Mouse (Mus musculus) hindbrain, embryonic 13.5 days (tissue): ENCODE measurements around the gene Gm28308. TPM values are rescaled to one million over a fixed set of nuclear protein-coding genes. Genes with fewer than 3 reads are reported as not detected.

Source experiments
- ATAC-seq: fragments of 200-750 bp; cut with Nextera tagmentation; 2 replicates; pipeline ENCODE4 v1.8.0; 2017; ENCODE audit warnings: moderate TSS enrichment; ENCODE audit not compliant: low FRiP score
- H3K27ac ChIP-seq: fragments of 300-500 bp; sonication (generic); 2 replicates; pipeline ENCODE4 v1.5.1; 2015; ENCODE audit warnings: inconsistent platforms, mild to moderate bottlenecking, moderate library complexity
- H3K27me3 ChIP-seq: fragments of 300-500 bp; sonication (generic); 2 replicates; pipeline ENCODE4 v1.6.1; 2015; ENCODE audit warnings: mild to moderate bottlenecking, inconsistent platforms
- H3K36me3 ChIP-seq: fragments of 300-500 bp; sonication (generic); 2 replicates; pipeline ENCODE4 v1.6.1; 2015; ENCODE audit warnings: mild to moderate bottlenecking, inconsistent platforms
- H3K4me1 ChIP-seq: fragments of 300-500 bp; sonication (generic); replicated peaks from 2 replicates; pipeline ENCODE4 v1.6.1; 2015; ENCODE audit warnings: inconsistent platforms
- H3K4me2 ChIP-seq: fragments of 300-500 bp; sonication (generic); 2 replicates; pipeline ENCODE4 v1.6.1; 2015; ENCODE audit warnings: inconsistent platforms, mild to moderate bottlenecking, moderate library complexity
- H3K4me3 ChIP-seq: fragments of 300-500 bp; sonication (generic); 2 replicates; pipeline ENCODE4 v1.5.1; 2015; ENCODE audit warnings: mild to moderate bottlenecking, inconsistent platforms
- H3K9ac ChIP-seq: fragments of 300-500 bp; sonication (generic); 2 replicates; pipeline ENCODE4 v1.6.1; 2015; ENCODE audit warnings: mild to moderate bottlenecking, inconsistent platforms
- H3K9me3 ChIP-seq: fragments of 300-500 bp; sonication (generic); 2 replicates; pipeline ENCODE4 v1.6.1; 2016; ENCODE audit warnings: inconsistent platforms
- WGBS: fragments of 180-500 bp; shearing (Covaris S2); methylation state at CpG from one replicate; pipeline ENCODE4 v1.1.7; 2015; 5-methylcytosine and 5-hydroxymethylcytosine counted together
- polyA plus RNA-seq: library from polyadenylated mRNA; unstranded; fragments of >200 nt; fragmentation: Nextera tagmentation; extraction: Ambion mirVana; gene quantifications from 2 replicates; pipeline ENCODE4 v1.2.1, GENCODE M21; 2015

Gene Gm28308
- polyA plus RNA-seq, 1 experiment from 2014 or later: not detected

GRCm38 (mm10) chr6:52203121-52203370 is 10.1 kb downstream of the Gm28308 start:
- peak overlapping the region; percentile 58 for H3K4me3 ChIP-seq
- no peaks in the 10 kb centered on the region for H3K9me3 ChIP-seq
- H3K36me3 ChIP-seq: no peaks in the 10 kb centered on the region
- under 1% methylated on average over 10 of the region's 10 CpGs for WGBS
- H3K27ac ChIP-seq: peak overlapping the region; percentile 95
- peaks cover 99% of the 10 kb centered on the region for H3K27me3 ChIP-seq
- H3K4me2 ChIP-seq: peak overlapping the region; percentile 64
- H3K4me1 ChIP-seq: peaks cover 28% of the 10 kb centered on the region
- no peak for ATAC-seq
- H3K9ac ChIP-seq: peak overlapping the region; percentile 90

DNA sequence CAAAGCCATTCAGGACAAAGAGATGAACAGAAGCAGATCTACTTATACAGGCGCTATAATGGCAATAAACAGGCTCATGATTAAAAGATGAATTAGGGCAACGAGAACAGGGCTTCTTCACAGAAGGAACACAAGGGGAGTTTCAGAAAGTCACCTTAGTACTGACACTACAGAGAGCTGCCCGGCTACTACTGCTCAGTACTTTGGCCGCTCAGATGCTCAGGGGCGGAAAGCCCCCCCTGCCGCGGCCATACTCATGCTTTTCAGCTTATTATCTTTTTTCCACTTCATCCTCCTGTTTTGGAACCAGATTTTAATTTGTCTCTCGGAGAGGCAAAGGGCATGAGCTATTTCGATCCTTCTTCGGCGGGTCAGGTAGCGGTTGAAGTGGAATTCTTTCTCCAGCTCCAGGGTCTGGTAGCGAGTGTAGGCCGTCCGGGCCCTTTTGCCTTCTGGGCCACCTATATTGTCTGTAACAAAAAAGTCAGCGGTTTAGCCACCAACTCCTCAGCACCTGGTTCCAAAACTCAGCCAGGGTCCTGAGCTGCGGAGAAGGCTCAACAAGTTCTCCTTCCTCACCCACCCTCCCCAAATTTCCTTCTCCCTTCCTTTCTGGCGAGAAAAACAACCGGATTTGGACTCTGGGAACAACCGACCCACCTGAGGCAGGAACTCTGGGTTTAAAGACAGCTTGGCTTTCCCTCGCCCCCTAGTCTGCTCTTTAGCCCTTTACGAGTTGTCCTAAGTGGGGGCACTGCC is 10.6 kb downstream of the Gm28308 start:
- Histone ChIP-seq H3K36me3 (no peaks in the 10 kb centered on the region), H3K9ac (peak overlapping the region; percentile 90), H3K9me3 (no peaks in the 10 kb centered on the region), H3K4me3 (peak overlapping the region; percentile 58), H3K4me2 (peak overlapping the region; percentile 64), H3K27ac (peak overlapping the region; percentile 95), H3K27me3 (peaks cover 99% of the 10 kb centered on the region), H3K4me1 (peaks cover 30% of the 10 kb centered on the region)
- 3% methylated on average over 22 of the region's 22 CpGs for WGBS
- ATAC-seq: no peak

DNA sequence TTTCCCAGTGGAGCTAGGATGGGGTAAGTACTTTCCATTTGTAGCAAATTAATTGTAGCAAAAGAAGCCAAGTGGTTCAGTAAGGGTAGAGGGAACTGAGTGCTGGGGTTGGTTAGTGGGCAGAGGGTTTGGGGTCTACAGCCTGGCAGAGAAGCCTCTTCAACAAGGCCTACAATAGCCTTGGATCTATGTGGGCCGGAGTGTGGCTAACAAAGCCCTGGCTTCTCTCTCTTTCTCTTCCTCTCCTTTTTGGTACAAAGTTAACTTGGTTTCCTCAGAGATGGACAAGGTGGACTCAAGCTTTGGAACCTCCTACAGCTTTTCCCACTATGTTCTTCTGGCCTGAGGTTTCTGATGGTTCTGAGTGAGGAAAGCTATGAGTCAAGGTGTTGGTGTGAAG is 11.9 kb downstream of the Gm28308 start:
- H3K9ac ChIP-seq: peak overlapping the region; percentile 90
- H3K27me3 ChIP-seq: peaks cover 99% of the 10 kb centered on the region
- no peaks in the 10 kb centered on the region for H3K9me3 ChIP-seq
- H3K4me2 ChIP-seq: peak overlapping the region; percentile 64
- H3K36me3 ChIP-seq: no peaks in the 10 kb centered on the region
- H3K4me1 ChIP-seq: peaks cover 40% of the 10 kb centered on the region
- WGBS: 15% methylated on average over 1 of the region's 1 CpGs
- peak overlapping the region; percentile 95 for H3K27ac ChIP-seq
- no peak for ATAC-seq
- H3K4me3 ChIP-seq: peak overlapping the region; percentile 58

DNA sequence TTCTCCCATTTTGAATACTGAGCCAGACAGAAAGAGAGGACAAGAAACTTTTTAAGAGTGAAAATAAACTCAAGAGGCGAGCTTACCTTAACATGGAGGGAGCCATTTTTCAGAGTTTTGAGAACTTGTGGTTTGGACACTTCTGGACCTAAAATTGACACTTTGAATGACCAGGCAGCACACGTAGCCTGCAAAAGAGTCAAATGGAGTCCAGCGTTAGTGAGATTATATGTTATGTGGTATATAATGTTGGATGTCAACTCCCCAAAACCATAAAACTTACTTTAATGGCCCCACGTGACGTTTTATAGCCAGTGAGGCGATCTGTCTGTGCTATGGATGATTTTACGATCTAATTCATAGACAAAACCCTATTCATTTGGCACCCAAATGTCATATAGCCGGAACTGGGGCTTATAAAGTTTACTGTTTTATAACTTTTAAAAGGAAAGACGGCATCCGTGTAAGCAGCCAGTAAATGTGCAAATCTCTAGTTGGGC is 12.3 kb downstream of the Gm28308 start:
- WGBS: 10% methylated on average over 10 of the region's 10 CpGs
- ATAC-seq: no peak
- Histone ChIP-seq H3K4me3 (peak overlapping the region; percentile 58), H3K4me2 (peak overlapping the region; percentile 64), H3K27me3 (peaks cover 99% of the 10 kb centered on the region), H3K9ac (peak overlapping the region; percentile 90), H3K36me3 (no peaks in the 10 kb centered on the region), H3K4me1 (peaks cover 36% of the 10 kb centered on the region), H3K9me3 (no peaks in the 10 kb centered on the region), H3K27ac (peak overlapping the region; percentile 95)

- peak overlapping the region; percentile 90 for H3K9ac ChIP-seq
- peaks cover 99% of the 10 kb centered on the region for H3K27me3 ChIP-seq
- H3K27ac ChIP-seq: peak overlapping the region; percentile 95
- peak overlapping the region; percentile 64 for H3K4me2 ChIP-seq
- H3K4me3 ChIP-seq: peak overlapping the region; percentile 58
- no peaks in the 10 kb centered on the region for H3K9me3 ChIP-seq
- no peaks in the 10 kb centered on the region for H3K36me3 ChIP-seq
- H3K4me1 ChIP-seq: peaks cover 36% of the 10 kb centered on the region
- 4% methylated on average over 30 of the region's 30 CpGs for WGBS
- no peak; the same call in 1 of the 2 replicates for ATAC-seq
Measured at GRCm38 (mm10) chr6:52200073-52200750, 12.9 kb downstream of the Gm28308 start.

GRCm38 (mm10) chr6:52197271-52197670 is 15.9 kb downstream of the Gm28308 start:
- no peaks in the 10 kb centered on the region for H3K9me3 ChIP-seq
- H3K4me2 ChIP-seq: peak overlapping the region; percentile 64
- peak overlapping the region; percentile 96 for H3K27ac ChIP-seq
- peak overlapping the region; percentile 73 for H3K9ac ChIP-seq
- under 1% methylated on average over 10 of the region's 10 CpGs for WGBS
- peak overlapping the region; percentile 22 for H3K4me3 ChIP-seq
- no peak for ATAC-seq
- peaks cover 98% of the 10 kb centered on the region for H3K27me3 ChIP-seq
- H3K36me3 ChIP-seq: no peaks in the 10 kb centered on the region
- peaks cover 36% of the 10 kb centered on the region for H3K4me1 ChIP-seq

- Histone ChIP-seq H3K9ac (peak overlapping the region; percentile 73), H3K9me3 (no peaks in the 10 kb centered on the region), H3K36me3 (no peaks in the 10 kb centered on the region), H3K27me3 (peaks cover 98% of the 10 kb centered on the region), H3K27ac (peak overlapping the region; percentile 96), H3K4me1 (peaks cover 36% of the 10 kb centered on the region), H3K4me2 (peak overlapping the region; percentile 64), H3K4me3 (peak overlapping the region; percentile 22)
- no peak for ATAC-seq
- 5% methylated on average over 9 of the region's 9 CpGs for WGBS
Measured at GRCm38 (mm10) chr6:52196811-52197210, 16.3 kb downstream of the Gm28308 start.

GRCm38 (mm10) chr6:52194690-52195089 is 18.4 kb downstream of the Gm28308 start:
- Histone ChIP-seq H3K4me3 (peak overlapping the region; percentile 23), H3K4me2 (peak overlapping the region; percentile 64), H3K9me3 (no peaks in the 10 kb centered on the region), H3K27ac (peak overlapping the region; percentile 96), H3K4me1 (peaks cover 34% of the 10 kb centered on the region), H3K36me3 (no peaks in the 10 kb centered on the region), H3K27me3 (peaks cover 96% of the 10 kb centered on the region), H3K9ac (peak overlapping the region; percentile 64)
- no peak for ATAC-seq
- WGBS: 3% methylated on average over 10 of the region's 10 CpGs

DNA sequence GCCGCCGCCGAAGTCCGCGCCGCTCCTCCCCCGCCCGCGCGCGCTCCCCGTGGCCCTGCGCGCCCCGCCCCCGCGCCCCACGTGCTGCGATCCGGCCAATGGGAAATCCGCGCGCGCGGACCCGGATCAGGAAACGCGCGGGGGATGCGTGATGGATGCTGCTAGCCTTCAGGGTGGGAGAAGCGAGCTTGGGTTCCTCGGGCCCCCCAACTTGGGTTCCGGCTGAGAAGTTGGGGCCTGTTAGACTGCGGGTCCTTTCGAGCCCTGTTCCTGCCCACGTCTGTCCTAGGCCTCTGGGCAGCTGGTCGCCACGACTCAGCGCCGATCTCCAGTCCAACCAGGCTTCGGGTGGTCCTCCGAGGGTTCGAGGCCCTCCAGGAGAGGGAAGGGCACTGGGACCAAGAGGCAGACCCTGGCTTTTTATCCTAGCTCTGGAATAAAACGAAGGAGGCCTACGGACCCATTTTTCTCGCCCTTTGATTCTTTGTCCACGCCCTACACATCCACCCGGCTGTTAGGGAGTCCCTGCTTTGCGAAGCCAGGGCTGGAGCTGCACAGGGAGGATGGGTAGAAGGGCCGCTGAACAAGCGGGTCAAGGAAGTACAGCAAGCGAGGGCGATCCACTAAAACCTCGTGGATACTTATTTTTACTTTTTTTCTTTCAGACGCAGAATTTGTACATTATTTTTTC is 21.1 kb downstream of the Gm28308 start:
- Histone ChIP-seq H3K9ac (peak overlapping the region; percentile 74), H3K4me2 (peak overlapping the region; percentile 64), H3K27me3 (peaks cover 94% of the 10 kb centered on the region), H3K4me3 (peak overlapping the region; percentile 60), H3K27ac (peak overlapping the region; percentile 96), H3K36me3 (no peaks in the 10 kb centered on the region), H3K9me3 (no peaks in the 10 kb centered on the region), H3K4me1 (peaks cover 47% of the 10 kb centered on the region)
- peak; percentile 74 for ATAC-seq
- WGBS: under 1% methylated on average over 35 of the region's 55 CpGs

DNA sequence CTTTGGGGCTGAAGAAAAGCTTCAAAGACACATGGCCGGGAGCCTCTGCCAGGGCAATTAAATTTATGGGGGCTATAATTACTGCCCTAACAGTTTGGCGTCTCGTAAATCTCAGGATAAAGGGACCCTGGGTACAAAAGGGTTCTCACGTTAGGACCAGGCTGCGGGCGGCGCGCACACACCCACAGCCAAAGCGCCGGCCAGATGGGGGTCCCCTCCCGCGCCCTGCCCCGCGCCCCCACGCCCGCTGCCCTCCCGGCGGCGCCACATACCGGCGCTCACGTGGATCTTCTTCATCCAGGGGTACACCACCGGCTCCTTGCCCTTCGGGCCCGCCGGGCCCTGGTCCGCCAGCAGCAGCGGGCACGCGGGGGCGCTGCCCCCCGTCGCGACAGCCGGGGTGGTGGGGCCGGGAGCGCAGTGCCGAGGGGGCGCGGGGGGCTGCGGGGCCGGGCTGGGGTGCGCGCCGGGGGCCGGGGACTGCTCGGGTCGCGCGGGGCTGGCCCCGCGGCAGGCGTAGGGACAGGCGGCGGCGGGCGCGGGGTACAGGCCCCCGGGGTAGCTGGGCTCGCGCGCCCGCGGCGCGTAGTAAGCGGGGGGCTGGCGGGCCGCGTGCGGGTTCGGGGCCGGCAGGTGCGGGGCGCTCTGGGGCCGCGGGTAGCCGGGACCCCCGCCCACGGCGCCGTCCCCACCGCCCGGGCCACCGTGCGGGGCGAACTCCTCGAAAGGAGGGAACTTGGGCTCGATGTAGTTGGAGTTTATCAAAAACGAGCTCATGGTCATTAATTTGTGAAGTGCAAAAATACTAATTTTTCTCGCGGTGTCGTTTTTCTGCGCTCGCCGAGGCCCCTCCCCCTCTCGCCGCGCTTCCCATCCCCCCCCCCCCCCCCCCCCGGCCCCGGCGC is 22.0 kb downstream of the Gm28308 start, which contains the start of gene Hoxa4:
TSS of gene Hoxa4 (minus strand) at position 848 of the 905 bp plus-strand sequence.
- H3K4me3 ChIP-seq: peak within 1 kb of the TSS; percentile 60
- peak within 1 kb of the TSS; percentile 95 for H3K9ac ChIP-seq
- peak; percentile 33; the same call in 1 of the 2 replicates for ATAC-seq
- H3K4me2 ChIP-seq: peak within 1 kb of the TSS; percentile 64
- H3K4me1 ChIP-seq: peaks cover 49% of the 10 kb centered on the region
- H3K36me3 ChIP-seq: no peaks in the 10 kb centered on the region
- WGBS: under 1% methylated on average over 55 of the region's 102 CpGs
- H3K9me3 ChIP-seq: no peaks in the 10 kb centered on the region
- H3K27me3 ChIP-seq: peaks cover 94% of the 10 kb centered on the region
- H3K27ac ChIP-seq: peak within 1 kb of the TSS; percentile 99

GRCm38 (mm10) chr6:52190410-52190809 is 22.7 kb downstream of the Gm28308 start:
- no peak for ATAC-seq
- Histone ChIP-seq H3K9me3 (no peaks in the 10 kb centered on the region), H3K27ac (peak overlapping the region; percentile 99), H3K4me1 (peaks cover 49% of the 10 kb centered on the region), H3K36me3 (no peaks in the 10 kb centered on the region), H3K27me3 (peaks cover 95% of the 10 kb centered on the region), H3K4me3 (peak overlapping the region; percentile 60), H3K9ac (peak overlapping the region; percentile 95), H3K4me2 (peak overlapping the region; percentile 64)
- WGBS: 3% methylated on average over 23 of the region's 23 CpGs
